Mouse (Mus musculus) intestine, embryonic 15.5 days (tissue): ENCODE results near the gene Arid5b. TPM values are rescaled to one million over a fixed set of nuclear protein-coding genes. Genes with fewer than 3 reads are reported as not detected.

Source experiments
- ATAC-seq: fragments of 200-750 bp; cut with Nextera tagmentation; 2 replicates; pipeline ENCODE4 v1.8.0; 2017; ENCODE audit warnings: moderate TSS enrichment, moderate library complexity
- H3K27ac ChIP-seq: fragments of 300-500 bp; sonication (generic); 2 replicates; pipeline ENCODE4 v1.5.1; 2015; ENCODE audit warnings: mild to moderate bottlenecking, inconsistent platforms
- H3K27me3 ChIP-seq: fragments of 300-500 bp; sonication (generic); replicated peaks from 2 replicates; pipeline ENCODE4 v1.6.1; 2015; ENCODE audit warnings: inconsistent platforms
- H3K36me3 ChIP-seq: fragments of 300-500 bp; sonication (generic); 2 replicates; pipeline ENCODE4 v1.6.1; 2015; ENCODE audit warnings: inconsistent platforms
- H3K4me1 ChIP-seq: fragments of 300-500 bp; sonication (generic); replicated peaks from 2 replicates; pipeline ENCODE4 v1.6.1; 2015; ENCODE audit warnings: inconsistent platforms
- H3K4me2 ChIP-seq: fragments of 300-500 bp; sonication (generic); replicated peaks from 2 replicates; pipeline ENCODE4 v1.6.1; 2015; ENCODE audit warnings: mild to moderate bottlenecking, inconsistent platforms
- H3K4me3 ChIP-seq: fragments of 300-500 bp; sonication (generic); replicated peaks from 2 replicates; pipeline ENCODE4 v1.5.1; 2015; ENCODE audit warnings: inconsistent platforms
- H3K9ac ChIP-seq: fragments of 300-500 bp; sonication (generic); 2 replicates; pipeline ENCODE4 v1.6.1; 2015; ENCODE audit warnings: inconsistent platforms
- H3K9me3 ChIP-seq: fragments of 300-500 bp; sonication (generic); 2 replicates; pipeline ENCODE4 v1.6.1; 2016; ENCODE audit warnings: inconsistent platforms
- WGBS: fragments of 180-500 bp; shearing (Covaris S2); methylation state at CpG from one replicate; pipeline ENCODE4 v1.1.7; 2015; 5-methylcytosine and 5-hydroxymethylcytosine counted together
- polyA plus RNA-seq: library from polyadenylated mRNA; unstranded; fragments of >200 nt; fragmentation: Nextera tagmentation; extraction: Ambion mirVana; gene quantifications from 2 replicates; pipeline ENCODE4 v1.2.1, GENCODE M21; 2015

Arid5b gene
- polyA plus RNA-seq, 1 experiment from 2014 or later: 29.0 TPM

DNA sequence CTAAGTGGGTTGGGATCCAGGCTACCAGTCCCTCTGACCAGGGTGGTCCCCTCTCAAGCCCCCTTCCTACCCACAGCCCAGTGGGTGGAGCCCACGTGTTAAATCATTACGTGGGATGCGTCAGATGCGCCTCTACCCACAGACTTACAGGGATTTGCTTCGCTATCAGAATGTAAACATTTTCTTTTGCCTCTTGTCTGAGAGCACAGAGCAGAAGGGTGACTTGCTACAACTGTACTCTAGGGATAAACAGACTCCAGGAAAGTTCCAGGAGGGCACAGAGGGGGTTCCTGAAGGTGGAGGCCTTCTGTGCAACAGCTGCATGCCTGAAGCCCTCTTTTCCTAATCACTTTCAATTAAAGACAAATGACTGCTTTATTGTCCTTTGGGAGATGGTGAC lies 98.8 kb downstream of the Arid5b start:
- Histone ChIP-seq H3K36me3 (no peaks in the 10 kb centered on the region), H3K27me3 (no peaks in the 10 kb centered on the region), H3K4me2 (no peak overlapping the region), H3K4me1 (peaks cover 9% of the 10 kb centered on the region; the same call in 1 of the 2 replicates), H3K9ac (no peak overlapping the region), H3K27ac (no peak overlapping the region), H3K9me3 (no peaks in the 10 kb centered on the region), H3K4me3 (no peak overlapping the region)
- WGBS: 32% methylated on average over 5 of the region's 5 CpGs
- ATAC-seq: peak; percentile 30; the same call in 1 of the 2 replicates

DNA sequence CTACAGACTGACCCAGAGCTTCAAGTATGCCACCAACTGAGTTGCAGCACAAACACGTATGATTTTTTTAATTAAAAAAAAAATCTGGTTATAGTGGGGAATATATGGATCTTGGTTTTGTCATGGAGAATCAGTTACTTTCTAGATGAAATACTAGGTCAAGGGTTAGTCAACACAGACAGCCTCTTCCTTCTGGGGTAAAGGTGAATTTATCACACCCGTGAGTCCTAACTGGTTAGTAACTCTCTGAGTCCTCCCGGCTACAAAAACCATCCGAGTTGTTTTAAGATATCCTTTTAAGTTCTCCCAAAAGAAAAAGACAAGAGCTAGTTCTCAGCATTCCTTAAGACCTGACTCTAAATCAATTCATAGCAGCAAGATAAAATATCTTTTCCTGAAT lies 99.2 kb downstream of the Arid5b start:
- Histone ChIP-seq H3K9me3 (no peaks in the 10 kb centered on the region), H3K27me3 (no peaks in the 10 kb centered on the region), H3K4me3 (no peak overlapping the region), H3K27ac (no peak overlapping the region), H3K4me2 (no peak overlapping the region), H3K36me3 (no peaks in the 10 kb centered on the region), H3K9ac (no peak overlapping the region), H3K4me1 (peaks cover 9% of the 10 kb centered on the region; the same call in 1 of the 2 replicates)
- ATAC-seq: no peak
- 51% methylated on average over 4 of the region's 4 CpGs for WGBS

DNA sequence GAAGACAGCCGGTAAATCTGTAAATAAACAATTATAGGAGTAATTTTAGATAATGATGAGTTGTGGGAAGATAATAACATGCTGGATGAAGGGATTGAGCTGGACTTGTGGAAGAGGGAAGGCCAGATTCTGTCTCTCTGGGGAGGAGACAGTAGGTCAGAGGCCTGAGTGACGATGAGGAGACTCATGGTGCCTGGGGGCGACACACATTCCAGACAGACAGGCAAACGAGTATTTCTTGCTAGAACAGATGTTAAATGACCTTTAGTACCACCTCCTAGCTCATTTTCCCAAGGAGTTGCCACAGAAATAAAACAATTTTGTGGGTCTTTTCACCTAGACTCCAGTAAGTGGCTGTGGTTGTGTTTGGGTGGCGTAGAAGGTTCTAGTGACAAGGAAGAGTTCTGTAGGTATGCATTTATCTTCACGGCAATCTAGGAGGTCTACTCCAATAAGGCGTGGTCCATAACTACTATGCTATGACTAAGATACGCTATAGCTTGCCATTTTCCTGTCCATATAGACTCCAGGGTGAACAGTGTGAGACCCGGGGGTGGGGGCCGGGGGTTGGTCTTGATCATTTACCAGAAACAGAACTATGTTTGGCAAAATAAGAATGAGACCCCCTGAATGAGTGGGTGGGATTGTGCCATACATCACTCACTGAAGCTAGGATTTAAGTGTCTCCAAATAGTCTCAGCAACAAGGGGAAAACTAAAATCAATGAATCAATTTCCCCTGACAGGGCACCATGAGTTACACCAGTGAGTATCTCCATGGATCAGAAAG lies 100.6 kb downstream of the Arid5b start:
- Histone ChIP-seq H3K36me3 (no peaks in the 10 kb centered on the region), H3K27ac (no peak overlapping the region), H3K27me3 (no peaks in the 10 kb centered on the region), H3K4me2 (no peak overlapping the region), H3K4me3 (no peak overlapping the region), H3K4me1 (peaks cover 9% of the 10 kb centered on the region; the same call in 1 of the 2 replicates), H3K9me3 (no peaks in the 10 kb centered on the region), H3K9ac (no peak overlapping the region)
- WGBS: 79% methylated on average over 10 of the region's 10 CpGs
- ATAC-seq: no peak

DNA sequence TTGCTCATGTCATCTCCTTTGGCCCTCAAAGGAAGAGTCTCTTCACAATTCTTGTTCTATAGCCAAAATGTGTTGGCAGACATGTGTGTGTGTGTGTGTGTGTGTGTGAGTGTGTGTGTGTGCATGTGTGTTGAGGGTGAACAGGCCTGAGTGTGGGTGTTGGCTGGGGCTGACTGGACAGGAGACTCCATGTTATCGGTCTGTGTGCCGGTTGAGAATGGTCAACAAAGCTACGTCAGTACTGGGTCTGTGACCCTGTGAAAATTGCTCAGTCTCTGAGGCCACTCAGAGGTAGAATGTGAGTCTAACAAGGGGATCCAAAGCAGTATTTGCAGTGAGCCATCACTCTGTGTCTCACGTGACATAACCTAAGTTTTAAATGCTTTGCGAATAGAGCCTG lies 102.7 kb downstream of the Arid5b start:
- no peak overlapping the region for H3K27ac ChIP-seq
- peaks cover 9% of the 10 kb centered on the region; the same call in 1 of the 2 replicates for H3K4me1 ChIP-seq
- no peaks in the 10 kb centered on the region for H3K9me3 ChIP-seq
- no peak overlapping the region for H3K4me2 ChIP-seq
- ATAC-seq: no peak
- H3K27me3 ChIP-seq: no peaks in the 10 kb centered on the region
- WGBS: 97% methylated on average over 5 of the region's 5 CpGs
- no peaks in the 10 kb centered on the region for H3K36me3 ChIP-seq
- no peak overlapping the region for H3K4me3 ChIP-seq
- H3K9ac ChIP-seq: no peak overlapping the region

DNA sequence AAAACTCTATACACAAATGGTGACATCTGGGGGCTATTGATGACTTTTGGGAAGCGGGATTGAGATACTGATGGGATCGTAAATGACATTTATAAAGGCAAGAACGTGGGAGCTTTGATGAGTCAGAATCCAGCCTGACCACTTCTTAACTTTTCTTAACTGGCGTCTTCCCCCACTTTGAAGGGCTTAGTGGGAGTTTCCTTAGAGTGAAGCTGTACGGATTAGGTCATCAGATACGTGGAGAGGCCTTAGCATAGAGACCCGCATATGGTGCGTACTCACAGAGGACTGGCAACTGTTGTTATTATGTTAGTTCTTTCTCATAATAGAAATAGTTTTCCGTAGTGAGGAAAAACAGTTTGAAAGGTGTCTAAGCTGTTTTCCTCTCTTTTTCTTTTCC lies 104.9 kb downstream of the Arid5b start:
- no peak overlapping the region for H3K4me2 ChIP-seq
- no peaks in the 10 kb centered on the region for H3K9me3 ChIP-seq
- WGBS: 60% methylated on average over 9 of the region's 9 CpGs
- H3K27me3 ChIP-seq: no peaks in the 10 kb centered on the region
- H3K4me1 ChIP-seq: peaks cover 8% of the 10 kb centered on the region; the same call in 1 of the 2 replicates
- ATAC-seq: no peak
- no peaks in the 10 kb centered on the region for H3K36me3 ChIP-seq
- no peak overlapping the region for H3K27ac ChIP-seq
- H3K9ac ChIP-seq: no peak overlapping the region
- H3K4me3 ChIP-seq: no peak overlapping the region

DNA sequence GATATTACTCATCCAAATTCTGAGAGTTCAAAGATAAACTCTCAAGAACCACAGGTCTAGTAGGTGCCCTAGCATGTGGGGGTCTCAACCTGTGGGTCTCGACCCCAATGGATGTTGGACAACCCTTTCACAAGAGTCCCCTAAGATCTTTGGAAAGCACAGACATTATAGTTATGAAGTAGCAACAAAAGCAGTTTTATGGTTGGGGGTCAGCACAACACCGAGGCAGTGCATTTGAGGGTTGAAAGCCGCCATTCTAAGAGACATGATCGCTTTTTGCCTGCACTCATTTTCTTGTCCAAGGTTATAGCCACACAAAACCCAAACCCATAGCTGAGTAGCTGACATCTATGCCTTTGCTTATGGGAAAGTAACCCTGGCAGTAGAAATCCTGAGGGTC lies 105.6 kb downstream of the Arid5b start:
- WGBS: 93% methylated on average over 4 of the region's 4 CpGs
- no peak for ATAC-seq
- Histone ChIP-seq H3K4me3 (no peak overlapping the region), H3K4me2 (no peak overlapping the region), H3K27ac (no peak overlapping the region), H3K9ac (no peak overlapping the region), H3K4me1 (peaks cover 9% of the 10 kb centered on the region; the same call in 1 of the 2 replicates), H3K27me3 (no peaks in the 10 kb centered on the region), H3K36me3 (no peaks in the 10 kb centered on the region), H3K9me3 (no peaks in the 10 kb centered on the region)

DNA sequence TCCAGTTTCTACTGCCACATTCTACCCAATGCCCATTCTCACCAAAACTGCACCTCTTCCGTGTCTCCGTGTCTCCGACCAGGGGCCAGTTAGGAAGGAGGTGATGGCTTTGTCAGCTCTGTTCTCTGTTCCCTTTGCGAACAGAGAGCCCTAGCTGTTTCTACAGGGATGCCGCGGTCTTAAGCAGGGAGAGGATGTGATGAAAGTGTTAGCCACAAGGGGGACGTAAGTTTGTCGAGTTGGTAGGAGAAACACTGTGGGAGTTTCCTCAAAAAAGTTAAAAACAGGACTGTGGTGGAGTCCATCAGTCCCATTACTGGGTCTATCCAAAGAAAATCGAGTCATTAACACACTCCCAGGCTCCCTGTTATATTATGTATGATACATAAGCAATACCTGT lies 106.6 kb downstream of the Arid5b start:
- Histone ChIP-seq H3K9ac (no peak overlapping the region), H3K4me2 (no peak overlapping the region), H3K4me3 (no peak overlapping the region), H3K9me3 (no peaks in the 10 kb centered on the region), H3K27me3 (no peaks in the 10 kb centered on the region), H3K4me1 (peaks cover 19% of the 10 kb centered on the region; the same call in 1 of the 2 replicates), H3K36me3 (no peaks in the 10 kb centered on the region), H3K27ac (no peak overlapping the region)
- ATAC-seq: no peak
- WGBS: 72% methylated on average over 9 of the region's 9 CpGs

DNA sequence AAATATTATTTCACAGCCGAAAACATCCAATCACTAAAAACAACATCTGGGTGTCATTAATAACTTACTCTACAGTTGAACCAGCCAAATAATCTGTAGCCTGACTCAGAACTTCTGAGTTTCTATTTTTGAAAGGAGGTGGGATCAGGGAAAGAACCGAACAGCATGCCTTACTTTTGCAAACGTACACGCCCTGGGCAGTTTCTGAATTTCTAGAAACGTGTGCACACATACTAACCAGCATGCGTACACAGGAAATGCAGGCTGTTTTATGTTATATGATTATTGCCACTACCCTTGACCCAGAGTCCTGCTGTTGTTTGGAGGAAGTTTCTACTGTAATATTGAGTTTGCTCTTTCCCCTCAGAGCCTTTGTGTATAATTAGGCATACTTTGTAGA lies 109.9 kb downstream of the Arid5b start:
- Histone ChIP-seq H3K4me1 (peaks cover 29% of the 10 kb centered on the region), H3K9ac (no peak overlapping the region), H3K27me3 (no peaks in the 10 kb centered on the region), H3K4me2 (no peak overlapping the region), H3K36me3 (no peaks in the 10 kb centered on the region), H3K4me3 (no peak overlapping the region), H3K9me3 (no peaks in the 10 kb centered on the region), H3K27ac (peak overlapping the region; percentile 41; the same call in 1 of the 2 replicates)
- WGBS: 34% methylated on average over 6 of the region's 6 CpGs
- peak; percentile 35 for ATAC-seq

DNA sequence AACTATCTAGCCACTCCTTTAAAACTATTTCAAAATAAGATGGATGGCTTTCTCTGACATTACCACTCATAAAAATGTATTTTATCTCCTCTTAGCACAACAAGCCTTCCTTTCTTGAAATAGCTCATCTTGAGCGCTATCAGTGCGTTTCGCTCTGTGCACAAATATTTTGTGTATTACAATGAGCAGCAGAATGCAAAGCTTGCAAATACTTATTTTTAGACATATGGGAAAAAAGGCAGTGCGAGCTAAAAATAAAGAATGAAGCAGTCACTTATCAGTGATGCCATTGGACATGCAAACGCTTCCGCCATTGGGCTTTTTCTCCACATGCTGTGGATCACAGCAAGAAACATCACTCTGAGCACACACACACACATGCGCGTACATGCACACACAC lies 110.4 kb downstream of the Arid5b start:
- Histone ChIP-seq H3K27ac (peak overlapping the region; percentile 14; the same call in 1 of the 2 replicates), H3K4me2 (no peak overlapping the region), H3K9ac (no peak overlapping the region), H3K4me1 (peaks cover 29% of the 10 kb centered on the region), H3K4me3 (no peak overlapping the region), H3K9me3 (no peaks in the 10 kb centered on the region), H3K27me3 (no peaks in the 10 kb centered on the region), H3K36me3 (no peaks in the 10 kb centered on the region)
- peak; percentile 23; the same call in 1 of the 2 replicates for ATAC-seq
- 85% methylated on average over 8 of the region's 8 CpGs for WGBS

DNA sequence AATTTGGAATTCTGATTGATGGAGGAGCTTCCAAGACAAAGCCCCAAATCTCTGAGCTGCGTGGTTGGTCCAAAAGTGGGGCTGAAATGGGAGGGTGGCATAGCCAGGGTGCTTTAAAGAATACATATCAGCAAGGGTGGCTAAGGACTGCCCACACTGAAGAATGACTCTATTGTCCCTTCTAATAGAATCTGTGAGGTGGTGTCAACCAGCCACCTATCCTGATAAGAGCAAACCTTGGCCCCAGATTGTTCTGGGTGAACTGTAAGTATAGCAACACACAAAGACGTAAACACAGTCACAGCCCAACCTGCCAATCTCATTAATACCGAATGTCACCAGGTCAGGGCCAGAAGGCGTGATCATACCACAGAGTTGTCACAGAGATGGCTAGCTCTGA lies 111.4 kb downstream of the Arid5b start:
- H3K27ac ChIP-seq: 0 out of 2 replicates have a peak overlapping the region, but pooled peaks have one; percentile 14
- no peaks in the 10 kb centered on the region for H3K27me3 ChIP-seq
- no peak overlapping the region for H3K9ac ChIP-seq
- no peak overlapping the region for H3K4me2 ChIP-seq
- ATAC-seq: peak; percentile 55
- H3K4me3 ChIP-seq: no peak overlapping the region
- H3K4me1 ChIP-seq: peaks cover 29% of the 10 kb centered on the region
- 69% methylated on average over 4 of the region's 4 CpGs for WGBS
- H3K36me3 ChIP-seq: no peaks in the 10 kb centered on the region
- H3K9me3 ChIP-seq: no peaks in the 10 kb centered on the region

DNA sequence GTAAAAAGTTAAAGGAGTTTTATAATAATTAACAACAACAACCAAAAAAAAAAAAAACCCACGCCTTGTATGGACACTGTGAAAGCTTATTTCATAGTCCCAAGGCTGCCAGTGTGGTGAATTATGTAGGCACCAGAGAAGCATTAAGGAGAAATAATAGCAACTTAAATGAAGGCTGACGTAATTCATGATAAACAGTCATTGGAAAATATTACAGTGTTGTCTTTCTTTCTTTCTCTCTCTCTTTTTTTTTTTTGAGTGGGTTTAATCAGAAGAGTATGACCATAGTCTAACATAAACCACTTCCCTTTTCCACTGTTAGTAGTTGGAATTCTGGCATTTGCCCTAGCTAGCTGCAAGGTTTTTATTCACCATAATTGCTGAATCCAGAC lies 111.8 kb downstream of the Arid5b start:
- Histone ChIP-seq H3K9me3 (no peaks in the 10 kb centered on the region), H3K4me3 (no peak overlapping the region), H3K9ac (no peak overlapping the region), H3K4me2 (no peak overlapping the region), H3K4me1 (peaks cover 29% of the 10 kb centered on the region), H3K27ac (no peak overlapping the region), H3K27me3 (no peaks in the 10 kb centered on the region), H3K36me3 (no peaks in the 10 kb centered on the region)
- WGBS: 65% methylated on average over 2 of the region's 2 CpGs
- ATAC-seq: no peak

DNA sequence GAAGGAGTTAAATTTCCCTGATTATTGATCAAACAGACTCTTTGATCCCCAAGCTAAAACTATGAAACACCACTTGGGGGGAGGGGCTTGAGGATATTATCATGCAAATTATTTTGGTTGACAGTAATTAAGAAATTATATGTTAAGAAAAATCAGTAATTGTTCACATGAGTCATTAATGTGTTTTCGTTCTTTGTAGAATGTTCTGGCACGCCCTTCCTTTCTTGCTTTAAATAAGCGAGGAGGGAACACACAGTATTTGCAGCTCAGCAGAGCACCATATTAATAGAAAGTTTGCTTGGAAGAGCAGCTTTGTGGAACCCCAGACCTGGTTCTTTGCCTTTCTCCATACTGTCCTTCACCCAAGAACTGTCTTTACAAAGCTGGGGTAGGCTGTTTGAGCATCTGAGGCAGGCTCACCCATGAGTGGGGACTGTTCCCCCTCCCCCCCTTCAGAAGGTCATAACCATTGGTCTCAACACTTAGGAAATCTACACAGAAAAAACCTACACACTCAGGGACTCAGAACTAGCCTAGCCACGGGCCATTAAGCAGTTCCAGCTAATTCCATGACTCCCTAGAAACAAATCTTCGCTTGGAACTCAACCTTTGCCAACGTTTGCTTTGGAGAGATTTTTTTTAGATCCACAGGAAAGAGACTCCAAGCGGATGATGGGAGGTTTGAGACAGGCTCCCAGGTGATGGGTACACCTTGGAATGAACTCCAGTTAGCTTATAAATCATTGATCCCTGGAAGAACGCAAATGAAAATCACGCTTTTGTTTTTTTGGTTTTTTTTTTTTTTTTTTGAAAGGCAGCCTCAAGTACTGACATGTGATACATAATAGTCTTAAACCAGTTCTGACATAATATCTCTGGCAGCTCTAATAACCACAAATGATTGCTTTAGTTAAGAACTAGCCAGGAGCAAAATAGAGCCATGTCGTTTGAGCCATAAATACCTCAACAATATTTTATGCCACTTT lies 112.5 kb downstream of the Arid5b start:
- ATAC-seq: no peak
- Histone ChIP-seq H3K9me3 (no peaks in the 10 kb centered on the region), H3K27ac (peak overlapping the region; percentile 65), H3K4me1 (peaks cover 29% of the 10 kb centered on the region), H3K4me3 (no peak overlapping the region), H3K36me3 (no peaks in the 10 kb centered on the region), H3K9ac (no peak overlapping the region), H3K4me2 (no peak overlapping the region), H3K27me3 (no peaks in the 10 kb centered on the region)
- 61% methylated on average over 10 of the region's 10 CpGs for WGBS
